Mouse (Mus musculus) spleen, adult 18-20 months (tissue): ENCODE measurements around the gene Syne1.

ENCODE experiments used
- DNase-seq, 2 experiments: peaks; one replicate each; pipeline ENCODE4 v3.0.0; 2022; ENCODE audit warnings: mixed read lengths in 2 of 2

Gene Syne1

DNA sequence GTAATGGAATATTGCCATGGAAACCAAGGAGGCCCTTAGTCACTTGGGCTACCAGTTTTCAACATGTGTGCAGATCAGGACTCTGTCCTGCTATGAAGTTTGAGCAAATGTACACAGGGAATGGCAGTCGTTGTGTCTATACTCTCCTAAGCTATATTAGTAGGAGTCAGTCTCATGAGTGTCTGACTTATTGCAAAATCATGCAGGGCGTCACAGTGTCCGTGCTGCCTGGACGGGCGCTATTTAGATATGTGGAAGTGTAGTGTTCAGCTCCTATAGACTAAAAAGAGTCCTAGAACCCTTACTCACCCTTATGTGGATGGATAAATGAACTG is 261.7 kb downstream of the Syne1 start:
- DNase-seq = no peak

DNA sequence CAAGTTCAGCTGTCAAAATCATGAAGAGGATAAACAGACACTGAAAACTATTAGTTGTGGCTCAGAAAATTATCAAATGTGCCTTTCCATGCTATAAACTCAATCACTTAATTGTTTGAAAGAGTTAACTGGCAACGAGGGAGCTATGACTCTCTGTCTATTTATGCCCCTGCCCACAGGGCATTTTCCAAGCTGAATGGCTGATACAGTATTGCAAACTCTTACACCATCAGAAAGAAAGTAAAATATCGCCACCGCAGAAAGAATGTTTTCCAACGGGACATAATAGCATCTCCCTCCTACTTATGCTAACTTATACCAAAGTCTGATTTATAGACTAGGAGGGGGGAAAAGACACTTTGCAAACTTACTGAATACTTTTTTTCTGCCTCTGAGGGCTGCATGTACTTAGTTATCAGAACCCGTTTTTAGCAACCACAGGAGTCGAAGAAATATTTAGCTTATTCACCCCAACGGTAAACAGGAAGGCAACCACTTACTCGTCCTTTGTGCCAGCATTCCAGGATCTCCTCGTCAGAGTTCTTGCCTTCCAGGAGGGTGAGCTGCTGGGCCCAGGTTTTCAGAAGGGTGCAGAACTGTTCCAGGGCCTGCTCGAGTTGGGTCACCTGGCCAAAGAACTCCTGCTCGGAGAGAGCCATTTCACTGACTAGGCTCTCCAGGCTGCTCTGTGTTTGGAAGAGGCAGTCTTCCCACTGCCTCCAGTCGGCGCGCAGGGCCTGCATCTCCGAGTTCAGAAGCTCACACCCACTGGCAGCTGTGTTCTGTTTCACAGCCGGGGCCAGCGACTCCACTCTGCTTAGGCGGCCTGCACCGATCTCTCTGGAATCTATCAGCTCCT is 262.3 kb downstream of the Syne1 start:
- no peak for DNase-seq

DNA sequence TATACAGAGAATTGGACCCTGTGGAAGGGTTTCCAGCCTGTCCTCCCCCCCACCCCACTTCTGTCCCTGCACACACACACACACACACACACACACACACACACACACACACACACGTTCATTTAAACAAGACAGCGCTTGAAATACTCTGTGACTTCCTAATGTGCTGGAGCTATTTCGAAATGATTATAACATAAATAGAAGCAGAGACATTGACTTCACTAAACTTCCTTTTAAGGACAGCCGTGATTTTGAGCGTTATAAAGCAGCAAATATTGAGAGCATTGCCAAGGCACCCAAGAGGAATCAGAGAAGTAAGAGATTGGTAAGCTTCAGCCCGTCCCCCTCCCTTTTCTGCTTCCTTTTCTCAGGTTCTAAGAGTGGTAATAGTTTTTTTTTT is 263.0 kb downstream of the Syne1 start:
- no peak for DNase-seq

DNA sequence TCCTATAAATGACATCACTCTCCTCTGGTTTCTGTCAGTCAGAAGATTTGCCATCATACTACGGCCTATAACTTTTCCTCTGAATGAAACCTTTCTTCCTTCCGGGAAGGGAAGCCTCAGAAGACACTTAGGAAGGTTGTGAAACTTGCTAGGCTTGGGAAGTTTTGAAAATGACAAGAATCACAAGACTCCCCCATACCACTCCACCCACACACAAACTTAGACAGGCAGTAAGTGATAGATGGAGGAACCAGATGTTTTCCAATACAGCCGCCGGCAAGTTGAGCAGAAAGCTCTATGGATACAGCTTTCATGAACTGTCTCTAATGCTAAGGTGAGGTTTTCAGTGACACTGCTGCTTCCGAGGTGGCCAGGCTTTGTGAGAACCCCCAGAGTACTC is 275.5 kb downstream of the Syne1 start:
- DNase-seq = no peak

DNA sequence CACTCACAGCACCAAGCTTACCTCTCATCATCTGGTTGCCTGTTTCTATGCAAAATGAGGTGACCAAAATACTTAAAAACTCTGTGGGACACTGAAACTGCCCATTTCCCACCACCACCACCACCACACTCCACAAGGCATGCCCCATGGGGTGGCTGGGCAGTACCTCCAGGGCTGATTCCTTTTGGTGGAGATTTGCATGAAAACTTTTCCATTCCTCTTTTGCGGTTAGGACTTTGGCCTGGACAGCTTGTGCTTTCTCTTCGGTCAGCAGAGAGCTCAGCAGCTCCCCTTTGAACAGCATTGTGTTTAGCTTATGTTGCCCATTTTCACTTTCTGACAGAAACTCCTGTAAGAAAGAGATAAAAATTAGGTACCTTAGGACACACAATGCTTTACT is 280.6 kb downstream of the Syne1 start:
- DNase-seq = no peak

DNA sequence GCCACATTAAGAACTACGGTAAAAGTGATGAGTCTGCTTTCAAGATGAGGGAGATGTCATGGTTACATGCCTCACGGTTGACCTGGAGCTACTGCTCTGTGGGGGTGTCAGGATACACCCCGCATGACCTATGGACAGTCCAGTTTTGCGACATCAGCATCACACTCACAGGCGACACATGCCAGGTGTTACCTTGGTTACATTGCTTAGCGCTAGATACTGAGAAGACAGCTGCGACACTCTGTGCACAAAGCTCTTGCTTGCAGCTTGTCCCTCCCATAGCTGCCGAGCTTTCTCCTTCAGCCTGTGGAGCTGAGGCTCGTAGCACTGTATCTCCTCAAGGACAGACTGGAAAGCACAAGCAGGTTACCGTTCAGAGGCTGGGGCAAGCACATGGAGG is 286.9 kb downstream of the Syne1 start:
- DNase-seq = no peak

DNA sequence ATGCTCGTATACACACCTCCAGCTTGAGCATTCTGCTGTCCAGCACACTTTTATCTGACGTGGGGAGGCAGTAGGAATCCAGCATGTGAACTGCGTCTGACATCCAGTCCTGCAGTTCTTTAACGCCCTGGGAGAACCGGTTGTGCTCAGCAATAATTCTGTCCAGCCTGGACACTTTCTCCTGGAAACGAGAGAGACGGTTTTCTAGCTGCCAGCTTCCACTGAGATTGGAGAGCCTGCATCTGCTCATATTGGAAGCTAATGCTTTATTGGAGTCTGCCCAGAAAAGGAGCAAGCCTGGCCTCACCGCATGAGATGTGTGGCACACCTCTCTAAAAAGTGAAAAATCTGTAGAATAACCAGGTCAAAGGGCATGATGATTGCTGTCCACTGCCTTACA is 288.6 kb downstream of the Syne1 start:
- no peak for DNase-seq

DNA sequence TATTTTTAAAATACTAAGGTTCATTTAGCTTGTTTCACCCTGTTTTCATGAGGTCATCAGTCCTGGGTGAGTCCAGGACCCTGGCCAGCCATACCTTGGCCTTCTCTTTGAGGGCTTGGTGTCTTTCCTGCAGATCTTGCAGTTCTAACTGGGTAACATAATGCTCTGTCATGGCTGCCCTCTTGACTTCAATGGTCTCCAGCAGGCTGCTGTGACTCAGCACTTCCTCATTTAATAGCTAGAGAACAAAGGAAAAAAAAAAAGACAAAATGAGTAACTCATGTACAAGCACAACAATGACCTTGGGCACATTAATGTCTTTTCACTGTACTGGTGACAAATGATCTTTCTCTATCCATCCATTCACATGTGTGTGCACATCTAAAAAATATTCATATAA is 294.6 kb downstream of the Syne1 start:
- DNase-seq = no peak

DNA sequence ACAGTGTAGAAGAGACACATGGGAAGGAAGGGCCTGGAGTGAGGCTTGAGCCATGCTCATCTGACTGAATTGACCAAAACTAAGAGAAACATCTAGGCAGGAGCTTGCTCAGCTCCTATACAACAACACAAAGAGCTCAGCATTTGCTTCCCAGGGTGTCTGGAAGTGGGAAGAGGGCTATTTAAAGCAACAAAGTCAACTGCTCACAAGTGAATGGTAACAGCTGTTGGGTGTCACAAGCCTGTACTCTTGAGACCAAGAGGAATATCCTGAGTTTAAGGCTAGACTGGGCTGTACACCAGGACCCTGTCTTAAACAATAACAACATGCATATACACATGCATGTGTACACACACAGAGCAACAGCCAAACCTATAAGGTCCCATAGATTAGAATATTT is 297.5 kb downstream of the Syne1 start:
- DNase-seq = no peak

DNA sequence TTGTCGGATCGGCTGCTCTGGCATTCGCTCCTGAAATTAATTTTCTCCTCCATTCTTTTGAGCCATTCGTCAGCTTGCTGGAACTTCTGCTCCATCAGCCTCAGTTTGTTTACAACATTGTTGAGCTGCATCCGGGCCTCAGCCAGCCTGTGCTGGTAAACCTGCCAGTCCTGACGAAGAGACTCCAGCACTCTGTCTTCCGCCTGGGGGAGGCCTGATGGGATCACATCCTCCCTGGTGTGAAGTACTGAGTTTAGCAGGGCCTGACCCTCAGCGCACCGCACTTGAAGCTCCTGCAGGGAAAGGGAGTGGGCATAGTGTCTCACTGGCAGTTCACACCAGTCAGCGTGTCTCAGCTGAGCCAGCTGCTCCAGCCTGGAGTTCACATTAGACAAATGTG is 300.6 kb downstream of the Syne1 start:
- DNase-seq = no peak

DNA sequence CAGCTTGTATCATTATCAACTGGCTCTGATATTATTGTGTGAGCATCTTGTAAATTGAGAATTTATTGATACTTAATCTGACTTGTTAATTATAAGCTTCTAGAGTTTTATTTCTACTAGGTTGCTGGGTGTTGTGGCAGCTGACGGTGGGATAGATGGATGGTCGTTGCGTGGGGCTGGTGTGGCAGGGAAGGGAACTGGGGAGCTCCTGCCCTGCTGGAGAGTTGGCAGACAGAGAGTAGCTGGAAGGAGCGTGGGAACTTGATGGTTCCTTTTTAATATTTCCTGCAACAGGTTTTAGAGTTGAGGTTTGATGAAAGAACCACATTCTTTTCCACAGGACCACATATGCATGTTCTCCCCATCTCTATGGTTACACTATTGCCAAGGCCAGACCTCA is 311.6 kb downstream of the Syne1 start:
- DNase-seq = no peak

DNA sequence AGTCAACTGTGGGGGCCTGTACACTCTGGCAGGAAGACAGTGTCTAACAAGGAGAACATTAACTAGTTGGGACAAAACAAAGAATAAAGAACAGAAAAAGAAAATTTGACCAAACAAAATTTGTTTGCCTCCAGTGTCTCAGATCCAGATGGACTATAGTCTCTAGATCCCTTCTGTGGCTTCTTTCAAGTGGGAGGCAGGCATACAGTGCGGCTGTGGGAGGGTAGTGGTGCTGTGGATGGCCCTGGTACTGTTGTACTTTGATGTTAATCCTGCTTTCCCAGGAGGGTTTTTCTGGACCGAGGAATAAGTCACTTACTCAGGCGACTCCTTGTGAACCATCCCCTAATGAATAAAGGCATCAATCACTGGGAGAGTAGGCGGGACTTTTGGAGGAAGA is 314.4 kb downstream of the Syne1 start:
- no peak for DNase-seq

DNA sequence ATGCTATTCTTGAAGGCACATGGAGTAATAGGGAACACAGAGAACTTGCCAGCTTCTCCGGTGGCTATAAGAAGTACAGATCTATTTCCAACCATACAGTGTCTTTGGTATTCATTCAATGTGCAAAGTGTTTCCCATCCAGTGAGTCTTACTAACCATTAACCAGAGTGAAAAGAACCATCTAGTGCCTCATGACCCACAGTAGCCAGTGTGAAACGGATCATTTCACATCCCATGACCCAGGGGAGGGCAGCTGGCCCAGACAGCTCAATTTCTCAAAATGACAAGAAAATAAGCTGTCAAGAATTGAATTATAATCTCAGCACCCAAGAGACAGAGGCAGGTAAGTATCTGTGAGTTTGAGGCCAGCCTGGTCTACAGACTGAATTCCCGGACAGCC is 315.1 kb downstream of the Syne1 start:
- no peak for DNase-seq

DNA sequence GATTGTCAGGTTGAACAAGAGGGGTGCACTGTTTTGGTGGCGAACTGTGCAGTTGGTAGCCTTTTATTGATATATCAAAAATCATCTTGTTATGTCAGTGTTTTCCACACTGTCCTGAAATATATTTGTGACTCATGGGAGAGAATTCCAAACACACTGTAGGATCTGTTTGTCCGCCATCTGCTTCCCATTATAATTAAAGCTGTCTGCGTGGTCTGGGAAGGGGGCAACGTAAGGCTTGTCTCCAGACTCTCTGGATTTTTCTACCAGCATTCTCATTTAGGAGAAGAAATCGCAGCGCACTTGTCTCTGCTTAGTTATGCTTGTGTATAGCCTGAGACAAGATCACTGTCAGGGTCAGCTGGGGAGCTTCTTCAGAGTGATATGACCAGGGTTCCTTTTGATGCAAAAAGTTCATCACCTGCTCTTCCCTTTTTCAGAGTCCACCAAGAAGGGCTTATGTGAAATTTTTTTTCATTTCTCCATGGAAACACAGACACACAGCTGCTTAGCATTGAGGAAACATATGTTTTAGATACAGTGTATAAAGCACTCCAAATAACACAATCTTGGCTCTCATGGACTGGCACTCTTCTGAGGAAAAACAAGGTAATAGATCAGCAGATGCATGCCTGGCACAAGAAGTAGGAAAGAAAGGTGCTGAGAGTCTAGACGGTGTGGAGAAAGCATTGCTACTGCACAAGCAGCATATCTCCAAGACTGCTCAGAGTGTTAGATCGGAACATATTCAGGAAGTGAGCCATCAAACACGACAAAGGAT is 316.4 kb downstream of the Syne1 start:
- DNase-seq = no peak

DNA sequence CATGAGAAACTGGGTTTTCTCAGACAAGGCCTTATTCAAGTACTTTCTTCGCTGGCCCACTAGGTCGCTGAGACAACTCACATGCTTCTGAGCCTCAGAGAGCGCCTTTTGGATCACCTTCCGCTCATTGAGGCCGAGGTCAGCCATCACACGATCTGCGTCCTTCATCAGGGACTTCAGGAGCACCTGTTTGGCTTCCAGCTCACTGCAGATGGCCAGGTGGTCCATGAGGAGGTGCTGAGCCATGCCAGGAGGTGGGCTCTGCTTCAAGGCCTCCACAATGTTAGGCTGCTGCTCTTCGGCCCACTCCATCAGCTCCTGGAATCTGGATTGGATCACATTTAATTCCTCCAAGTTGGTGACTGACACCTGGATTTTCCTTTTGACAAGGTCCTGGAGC is 322.2 kb downstream of the Syne1 start:
- DNase-seq = no peak

DNA sequence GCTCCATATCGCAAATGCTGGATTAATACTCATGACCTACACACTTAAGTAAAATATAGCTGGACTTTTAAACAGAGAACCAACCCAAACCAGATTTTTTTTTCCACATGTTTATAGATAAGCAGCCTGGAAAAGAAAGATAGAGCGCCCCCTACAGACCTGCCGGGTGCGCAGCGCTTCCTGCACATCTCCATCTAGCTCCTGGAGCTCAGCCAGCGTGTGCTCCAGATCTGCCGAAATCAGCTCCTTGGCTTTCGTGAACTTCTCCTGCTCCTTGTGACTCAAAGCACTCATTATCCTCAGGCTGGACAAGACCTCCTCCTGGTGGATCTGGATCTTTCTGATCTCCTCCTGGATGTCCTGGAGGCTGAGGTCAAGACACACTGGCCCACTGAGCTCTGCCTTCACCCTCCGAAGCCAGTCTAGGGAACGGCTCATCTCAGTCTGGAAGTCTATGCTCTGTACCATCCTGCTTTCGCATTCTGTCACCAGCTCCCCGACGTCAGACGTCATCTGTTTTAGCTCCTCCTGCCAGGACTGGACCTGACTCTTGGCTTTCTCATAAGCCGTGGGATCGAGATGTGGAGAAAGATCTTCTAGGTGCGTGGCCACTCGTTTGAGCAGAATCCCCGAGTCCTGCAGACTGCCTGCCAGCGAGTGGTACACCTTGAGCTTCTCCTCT is 323.7 kb downstream of the Syne1 start:
- peak in 1 of 2 experiments; percentile 4 for DNase-seq

DNA sequence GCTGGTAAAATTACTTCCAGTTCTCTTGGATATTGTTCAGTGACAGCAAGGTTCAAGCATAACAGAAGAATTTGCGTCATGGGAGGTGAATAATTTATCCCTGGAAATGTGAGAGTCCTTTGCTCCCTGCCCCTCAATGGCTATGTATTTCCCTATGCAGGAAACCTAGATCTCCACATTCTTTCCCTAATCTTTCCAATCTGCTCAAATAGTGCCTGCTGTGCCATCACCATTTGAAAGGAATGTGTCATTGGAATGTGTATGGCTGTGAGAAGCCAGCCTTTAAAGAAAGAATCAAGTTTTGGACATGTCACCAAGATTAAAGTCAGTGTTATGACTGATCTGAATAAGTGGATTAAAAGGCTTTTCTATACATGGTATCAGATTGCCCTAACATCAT is 335.3 kb downstream of the Syne1 start:
- no peak for DNase-seq

DNA sequence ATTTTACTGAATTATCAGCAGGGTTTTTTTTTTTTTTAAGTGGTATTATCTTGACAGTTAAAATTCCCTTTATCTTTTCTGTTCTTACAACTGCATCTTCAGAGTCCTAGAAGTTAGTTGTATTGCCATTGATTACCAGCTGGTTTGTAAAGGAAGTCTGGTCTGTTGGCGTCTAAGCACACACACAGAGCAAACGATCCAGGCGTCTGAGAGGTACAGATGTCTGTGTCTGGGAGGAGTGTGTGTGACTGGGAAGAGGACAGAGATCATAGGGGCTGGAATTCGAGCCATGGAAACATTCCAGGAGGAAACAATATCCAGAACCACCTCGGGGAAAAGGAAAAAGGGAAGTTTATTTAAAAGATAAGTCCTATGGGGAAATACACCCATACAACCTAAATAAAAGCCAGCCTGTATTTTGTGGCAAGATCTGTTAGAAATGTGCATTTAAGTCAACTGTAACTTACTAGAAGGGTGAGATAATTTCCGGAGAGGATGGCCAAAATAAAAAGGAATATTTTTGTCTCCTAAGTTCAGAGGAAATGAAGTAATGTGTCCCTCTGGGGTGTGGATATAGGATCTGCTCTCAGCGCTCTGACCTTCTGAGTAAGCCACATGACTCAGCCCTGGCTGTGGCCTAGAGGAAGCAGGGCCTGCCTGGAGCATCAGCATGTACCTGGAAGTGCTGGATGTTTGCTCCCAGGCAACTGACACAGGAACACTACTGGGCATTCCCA is 343.2 kb downstream of the Syne1 start:
- no peak for DNase-seq

DNA sequence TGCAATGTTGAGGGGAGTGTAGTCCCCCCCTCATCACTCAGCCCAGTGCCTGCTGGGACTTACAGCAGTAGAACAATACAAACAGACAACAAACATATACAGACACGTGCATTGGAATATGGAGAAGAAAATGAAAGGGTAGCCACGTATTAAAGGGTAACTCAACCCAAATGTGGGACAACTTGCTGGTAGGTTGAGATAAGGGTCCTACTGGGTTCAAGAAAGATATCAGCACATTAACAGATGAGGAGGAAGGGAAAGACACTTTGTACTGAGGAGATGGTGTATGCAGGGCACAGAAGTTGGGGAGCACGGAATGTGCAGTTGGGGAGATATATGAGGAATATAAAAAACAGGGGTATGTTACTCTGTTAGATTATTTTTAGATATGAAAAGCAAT is 345.3 kb downstream of the Syne1 start:
- DNase-seq = no peak

DNA sequence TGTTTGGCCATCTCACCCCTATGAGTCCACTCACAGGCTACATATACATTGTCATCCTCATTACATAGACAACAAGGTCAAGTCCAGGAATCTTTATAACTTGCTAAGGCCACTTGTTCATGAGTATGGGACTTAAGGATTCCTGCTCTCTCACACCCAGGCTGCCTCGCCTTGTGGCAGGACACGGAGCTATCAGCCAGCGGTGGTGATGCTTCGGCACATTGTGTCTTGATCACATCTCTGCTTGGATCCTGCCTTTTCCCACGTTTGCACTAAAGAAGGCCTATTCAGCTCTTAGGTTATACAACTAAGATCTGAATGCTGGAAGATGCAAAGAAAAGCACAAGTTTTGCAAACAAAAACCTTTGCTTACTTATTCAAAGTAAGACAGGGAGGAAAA is 345.7 kb downstream of the Syne1 start:
- no peak for DNase-seq

DNA sequence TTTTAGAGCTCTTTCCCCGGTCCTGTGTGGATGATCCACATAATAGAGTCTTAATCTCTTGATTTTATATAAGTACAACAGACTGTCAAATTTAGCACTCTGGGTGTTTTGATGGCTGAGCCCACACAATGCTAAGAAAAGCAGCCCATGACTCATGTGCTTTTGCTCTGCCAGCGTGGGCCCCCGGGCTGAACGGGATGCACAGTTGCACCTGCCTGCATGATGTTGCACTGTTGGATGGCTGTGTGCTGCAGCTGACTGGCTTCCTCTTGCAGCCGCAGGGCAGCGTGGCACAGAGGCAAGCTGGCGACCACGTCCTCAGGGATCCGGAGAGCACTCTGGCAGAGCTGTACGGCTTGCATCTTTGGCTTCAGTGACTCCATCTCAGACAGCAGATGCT is 347.4 kb downstream of the Syne1 start:
- DNase-seq = no peak

DNA sequence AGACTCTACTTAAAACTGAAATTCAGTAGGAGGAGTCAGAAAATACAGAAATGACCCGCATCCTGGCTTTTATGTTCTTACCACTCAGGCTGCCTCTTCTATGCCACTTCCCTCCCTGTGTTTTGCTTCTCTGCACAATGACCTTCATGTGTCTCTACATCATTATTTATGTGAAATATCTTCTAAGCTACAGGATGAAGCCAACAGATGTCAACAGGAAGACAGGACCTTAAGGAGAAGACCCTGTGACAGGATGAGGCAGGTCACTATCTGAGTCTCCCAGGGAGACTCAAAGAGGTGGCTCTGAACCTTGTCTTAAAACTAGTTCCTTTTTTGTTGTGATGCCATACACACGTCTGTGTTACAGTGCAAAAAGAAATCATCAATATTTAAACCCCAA is 353.9 kb downstream of the Syne1 start:
- DNase-seq = no peak

DNA sequence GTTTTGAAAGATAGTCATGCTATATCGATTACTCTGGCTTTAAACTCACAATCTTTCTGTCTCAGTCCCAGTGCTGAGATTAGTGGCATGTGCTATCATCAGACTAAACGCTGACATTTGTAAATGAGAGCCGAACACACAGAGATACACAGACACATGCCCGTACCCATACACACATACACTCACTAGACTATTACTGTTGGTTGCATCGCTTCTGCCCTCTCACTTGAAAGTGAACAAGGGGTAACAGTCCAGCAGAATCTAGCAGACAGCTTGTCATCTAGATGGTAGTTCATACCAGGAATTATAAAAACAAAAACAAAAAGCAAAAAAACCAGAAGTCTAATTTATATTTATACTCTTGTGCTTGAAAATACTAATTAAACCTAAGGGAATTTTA is 355.0 kb downstream of the Syne1 start:
- DNase-seq = no peak
